Mouse (Mus musculus): Measurements from ENCODE around the gene Elmod3. TPM values are rescaled to one million over a fixed set of nuclear protein-coding genes. Genes with fewer than 3 reads are reported as not detected.

Gene Elmod3
- polyA plus RNA-seq, 1 experiment, result 11.4 TPM

DNA sequence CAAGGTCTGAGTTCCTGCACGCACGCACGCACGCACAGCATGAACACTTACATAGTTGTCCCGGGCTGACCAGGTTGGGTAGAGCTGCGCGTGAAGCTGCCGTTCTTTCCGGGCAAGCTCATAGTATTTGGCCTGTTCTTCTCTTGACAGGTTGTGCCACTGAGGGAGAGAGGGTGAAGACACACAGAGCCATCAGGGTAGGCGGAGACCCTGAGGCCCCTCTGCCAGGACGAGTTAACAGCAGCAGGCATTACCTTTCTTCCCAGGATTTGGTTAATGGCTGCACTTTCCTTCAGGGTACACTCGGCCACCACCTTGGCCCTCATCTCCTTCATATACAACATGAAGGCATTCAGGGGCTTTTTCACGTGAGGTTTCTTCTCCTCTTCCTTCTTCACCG, 32.7 kb upstream of the Elmod3 start:
- no peak for TF ChIP-seq GATA1 (IDR thresholded peaks at IDR 0.05; ENCODE audit: borderline replicate concordance, low read length)
- no peak for TF ChIP-seq FLI1 (IDR thresholded peaks at IDR 0.05; ENCODE audit: low read length)
- Histone ChIP-seq H3K36me3 (replicated peaks; ENCODE audit: low read length) (no peaks in the 10 kb centered on the region), H3K4me3 (replicated peaks) (no peak overlapping the region), H3K27me3 (replicated peaks) (peaks cover 32% of the 10 kb centered on the region), H3K9me3 (no peaks in the 10 kb centered on the region), H3K4me1 (peaks cover 42% of the 10 kb centered on the region)

DNA sequence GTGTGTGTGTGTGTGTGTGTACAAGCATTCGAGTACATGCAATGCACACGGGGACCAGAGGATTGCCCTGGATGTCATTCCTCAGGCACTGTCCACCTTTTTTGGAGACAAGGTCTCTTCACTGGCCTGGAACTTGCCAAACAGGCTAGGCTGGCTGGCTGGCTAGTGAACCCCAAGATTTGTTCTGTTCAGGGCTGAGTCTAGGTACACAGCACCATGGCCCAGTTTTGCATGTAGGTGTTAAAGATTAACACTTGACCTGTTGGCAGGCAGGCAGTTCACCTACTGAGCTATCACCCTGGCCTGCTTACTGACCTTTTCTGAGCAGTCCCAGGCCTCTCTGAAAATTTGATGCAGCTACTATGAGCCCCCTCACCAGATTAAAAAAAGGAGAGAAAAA, 32.2 kb upstream of the Elmod3 start:
- Histone ChIP-seq H3K27me3 (replicated peaks) (peaks cover 32% of the 10 kb centered on the region), H3K4me1 (peaks cover 41% of the 10 kb centered on the region), H3K9me3 (no peaks in the 10 kb centered on the region), H3K4me3 (replicated peaks) (no peak overlapping the region), H3K36me3 (replicated peaks; ENCODE audit: low read length) (no peaks in the 10 kb centered on the region)
- TF ChIP-seq FLI1 (IDR thresholded peaks at IDR 0.05; ENCODE audit: low read length) (no peak), GATA1 (IDR thresholded peaks at IDR 0.05; ENCODE audit: borderline replicate concordance, low read length) (no peak)

DNA sequence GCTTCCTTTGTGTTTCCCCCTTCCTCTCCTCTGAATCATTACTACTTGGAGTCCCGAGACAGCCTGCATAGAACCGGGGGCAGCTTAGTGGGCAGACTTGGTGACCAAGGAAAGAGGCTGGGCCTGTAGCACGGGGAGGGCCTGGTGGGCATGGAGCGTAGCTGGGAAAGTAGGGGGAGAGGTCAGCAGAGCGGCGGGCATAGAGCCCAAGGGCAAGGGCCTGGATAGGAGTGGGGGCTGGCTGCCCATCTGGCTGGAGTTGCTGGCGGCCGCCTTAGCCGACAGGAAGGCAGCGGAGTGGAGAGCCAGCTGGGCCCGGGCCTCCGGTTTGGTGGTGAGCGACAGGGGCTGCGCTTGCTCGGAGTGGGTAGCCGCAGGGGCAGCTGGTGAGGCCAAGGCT, 29.1 kb upstream of the Elmod3 start:
- H3K9me3 ChIP-seq, result no peaks in the 10 kb centered on the region
- no peak overlapping the region for H3K4me3 ChIP-seq (replicated peaks)
- H3K27me3 ChIP-seq (replicated peaks), result peaks cover 24% of the 10 kb centered on the region
- TF ChIP-seq GATA1 (IDR thresholded peaks at IDR 0.05; ENCODE audit: borderline replicate concordance, low read length), result no peak
- TF ChIP-seq FLI1 (IDR thresholded peaks at IDR 0.05; ENCODE audit: low read length), result no peak
- H3K4me1 ChIP-seq, result peaks cover 32% of the 10 kb centered on the region
- H3K36me3 ChIP-seq (replicated peaks; ENCODE audit: low read length), result no peaks in the 10 kb centered on the region

GRCm38 (mm10) chr6:72626391-72626790, 28.2 kb upstream of the Elmod3 start:
- Histone ChIP-seq H3K36me3 (replicated peaks; ENCODE audit: low read length) (no peaks in the 10 kb centered on the region), H3K4me3 (replicated peaks) (no peak overlapping the region), H3K9me3 (no peaks in the 10 kb centered on the region), H3K4me1 (peaks cover 30% of the 10 kb centered on the region), H3K27me3 (replicated peaks) (peaks cover 16% of the 10 kb centered on the region)
- TF ChIP-seq GATA1 (IDR thresholded peaks at IDR 0.05; ENCODE audit: borderline replicate concordance, low read length), result no peak
- no peak for TF ChIP-seq FLI1 (IDR thresholded peaks at IDR 0.05; ENCODE audit: low read length)

- H3K9me3 ChIP-seq, result no peaks in the 10 kb centered on the region
- H3K4me3 ChIP-seq (replicated peaks), result no peak overlapping the region
- H3K36me3 ChIP-seq (replicated peaks; ENCODE audit: low read length), result no peaks in the 10 kb centered on the region
- no peak for TF ChIP-seq FLI1 (IDR thresholded peaks at IDR 0.05; ENCODE audit: low read length)
- no peak for TF ChIP-seq GATA1 (IDR thresholded peaks at IDR 0.05; ENCODE audit: borderline replicate concordance, low read length)
- H3K27me3 ChIP-seq (replicated peaks), result peaks cover 2% of the 10 kb centered on the region
- H3K4me1 ChIP-seq, result peaks cover 46% of the 10 kb centered on the region
Measured at GRCm38 (mm10) chr6:72623661-72624402, 25.6 kb upstream of the Elmod3 start.

GRCm38 (mm10) chr6:72622917-72623316, 24.7 kb upstream of the Elmod3 start:
- TF ChIP-seq GATA1 (IDR thresholded peaks at IDR 0.05; ENCODE audit: borderline replicate concordance, low read length), result no peak
- TF ChIP-seq FLI1 (IDR thresholded peaks at IDR 0.05; ENCODE audit: low read length), result no peak

GRCm38 (mm10) chr6:72620920-72621319, 22.7 kb upstream of the Elmod3 start:
- Histone ChIP-seq H3K36me3 (replicated peaks; ENCODE audit: low read length) (no peaks in the 10 kb centered on the region), H3K9me3 (no peaks in the 10 kb centered on the region), H3K4me1 (peaks cover 43% of the 10 kb centered on the region), H3K4me3 (replicated peaks) (no peak overlapping the region), H3K27me3 (replicated peaks) (no peaks in the 10 kb centered on the region)
- TF ChIP-seq FLI1 (IDR thresholded peaks at IDR 0.05; ENCODE audit: low read length) (no peak), GATA1 (IDR thresholded peaks at IDR 0.05; ENCODE audit: borderline replicate concordance, low read length) (no peak)

More at GRCm38 (mm10) chr6:72622917-72623316, 24.7 kb upstream of the Elmod3 start:
- no peaks in the 10 kb centered on the region for H3K9me3 ChIP-seq
- peaks cover 49% of the 10 kb centered on the region for H3K4me1 ChIP-seq
- H3K4me3 ChIP-seq (replicated peaks), result no peak overlapping the region
- peaks cover 2% of the 10 kb centered on the region for H3K27me3 ChIP-seq (replicated peaks)
- no peaks in the 10 kb centered on the region for H3K36me3 ChIP-seq (replicated peaks; ENCODE audit: low read length)

- no peaks in the 10 kb centered on the region for H3K27me3 ChIP-seq (replicated peaks)
- TF ChIP-seq GATA1 (IDR thresholded peaks at IDR 0.05; ENCODE audit: borderline replicate concordance, low read length) (no peak), FLI1 (IDR thresholded peaks at IDR 0.05; ENCODE audit: low read length) (no peak)
- H3K36me3 ChIP-seq (replicated peaks; ENCODE audit: low read length), result peaks cover 8% of the 10 kb centered on the region
- H3K4me1 ChIP-seq, result peaks cover 52% of the 10 kb centered on the region
- peak overlapping the region; percentile 10 for H3K4me3 ChIP-seq (replicated peaks)
- H3K9me3 ChIP-seq, result no peaks in the 10 kb centered on the region
Measured at GRCm38 (mm10) chr6:72619734-72620532, 21.7 kb upstream of the Elmod3 start.

DNA sequence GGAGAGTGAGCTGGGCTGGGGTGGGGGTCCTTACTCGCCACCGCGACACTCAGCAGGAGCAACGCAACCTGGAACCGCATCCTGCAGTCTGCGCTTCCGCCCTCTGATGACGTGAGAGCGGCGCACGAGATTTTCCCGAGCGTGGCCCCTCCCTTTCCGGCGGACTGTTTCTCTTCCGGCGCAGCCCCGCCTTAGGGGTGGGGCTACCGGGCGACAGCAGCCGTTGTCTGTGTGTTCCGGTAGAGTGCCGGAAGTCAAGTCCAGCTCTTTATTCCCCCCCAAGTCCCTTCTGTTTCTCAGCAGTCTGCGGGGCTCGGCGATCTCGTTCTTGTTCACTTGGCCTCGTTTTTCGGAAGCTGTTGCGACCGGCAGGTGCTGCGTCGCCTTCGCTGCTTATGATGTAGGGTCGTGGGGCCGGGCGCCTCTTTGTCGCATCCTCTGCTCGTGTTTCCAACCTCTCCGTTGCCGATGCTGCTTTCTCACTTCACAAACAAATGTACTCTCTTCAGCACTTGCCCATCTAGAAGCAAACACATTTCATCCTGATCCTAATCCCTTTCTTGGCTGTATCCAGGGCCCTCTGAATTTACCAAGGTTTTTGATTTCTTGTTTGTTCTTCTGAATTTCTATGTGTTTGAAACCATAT, 18.6 kb upstream of the Elmod3 start, which contains the start of gene Tgoln1:
TSS of gene Tgoln1 (minus strand) at position 358 of the 646 bp plus-strand sequence.
- TF ChIP-seq FLI1 (IDR thresholded peaks at IDR 0.05; ENCODE audit: low read length) (peak; percentile 77; the same call in 1 of the 2 replicates), GATA1 (IDR thresholded peaks at IDR 0.05; ENCODE audit: borderline replicate concordance, low read length) (no peak)
- Histone ChIP-seq H3K4me3 (replicated peaks) (peak within 1 kb of the TSS; percentile 98), H3K27me3 (replicated peaks) (no peaks in the 10 kb centered on the region), H3K9me3 (no peaks in the 10 kb centered on the region), H3K4me1 (peaks cover 72% of the 10 kb centered on the region), H3K36me3 (replicated peaks; ENCODE audit: low read length) (peaks cover 35% of the 10 kb centered on the region)
